Mouse (Mus musculus) ES-Bruce4 (cell line): ENCODE measurements at regions not wholly inside any gene's neighbourhood (a gene's known extent, or its start where the extent isn't known, plus 50 kb on each side); places are given as distances from the start of the nearest gene placed in this dataset.

Experiments
- CTCF ChIP-seq: IDR thresholded peaks from one replicate; pipeline ENCODE4 v1.8.1; 2011; ENCODE audit warnings: low read depth, low read length
- EP300 ChIP-seq: IDR thresholded peaks from 2 replicates; pipeline ENCODE4 v1.6.1; 2011; ENCODE audit warnings: low read depth, low read length; ENCODE audit not compliant: insufficient read depth
- POLR2A ChIP-seq: IDR thresholded peaks from one replicate; pipeline ENCODE4 v1.8.1; 2011; ENCODE audit warnings: low read length; ENCODE audit not compliant: insufficient read depth

GRCm38 (mm10) chr7:117752302-117753185, 363.4 kb downstream of the Rps15a start:
- TF ChIP-seq CTCF, result no peak
- TF ChIP-seq POLR2A, result no peak
- no peak for TF ChIP-seq EP300
